Mouse (Mus musculus): ENCODE results near the gene Anapc7. TPM values are rescaled to one million over a fixed set of nuclear protein-coding genes. Genes with fewer than 3 reads are reported as not detected.

Gene Anapc7
- polyA plus RNA-seq, 1 experiment from 2014 or later: 44.3 TPM

DNA sequence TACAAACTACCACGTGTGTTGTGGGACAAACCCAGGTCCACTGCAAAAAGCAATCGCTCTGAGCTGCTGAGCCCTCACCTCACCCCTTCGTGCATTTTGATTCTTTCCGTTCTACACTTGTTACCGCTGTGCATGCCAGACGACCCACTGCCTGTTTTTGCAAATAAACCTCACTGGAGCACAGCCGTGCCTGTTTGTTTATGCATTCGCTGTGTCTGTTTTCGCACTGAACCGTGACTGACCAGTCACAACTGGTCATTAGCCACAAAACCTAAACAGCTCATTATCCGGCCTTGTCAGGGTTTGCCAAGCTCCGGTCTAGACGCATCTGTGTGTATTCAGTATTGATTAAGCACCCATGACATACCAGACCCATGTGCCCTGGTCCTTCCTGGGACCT, 19.3 kb upstream of the Anapc7 start:
- Histone ChIP-seq H3K4me3 (ENCODE audit: low read depth, low read length) (no peak overlapping the region), H3K9me3 (replicated peaks; ENCODE audit: control insufficient read depth, low read length, poor library complexity, severe bottlenecking) (peaks cover 3% of the 10 kb centered on the region; the same call in 1 of the 2 replicates), H3K36me3 (ENCODE audit: control insufficient read depth, insufficient read depth, low read length) (peaks cover 52% of the 10 kb centered on the region), H3K9ac (ENCODE audit: low read depth, low read length) (no peak overlapping the region), H3K27me3 (ENCODE audit: control insufficient read depth, insufficient read depth, low read depth, low read length) (no peaks in the 10 kb centered on the region), H3K4me2 (ENCODE audit: low read length) (no peak overlapping the region), H3K4me1 (ENCODE audit: control insufficient read depth, insufficient read depth, low read length) (no peaks in the 10 kb centered on the region), H3K27ac (ENCODE audit: low read length) (0 out of 2 replicates have a peak overlapping the region, but pooled peaks have one; percentile 3)
- WGBS: 85% methylated on average over 13 of the region's 13 CpGs
- no peak for ATAC-seq

DNA sequence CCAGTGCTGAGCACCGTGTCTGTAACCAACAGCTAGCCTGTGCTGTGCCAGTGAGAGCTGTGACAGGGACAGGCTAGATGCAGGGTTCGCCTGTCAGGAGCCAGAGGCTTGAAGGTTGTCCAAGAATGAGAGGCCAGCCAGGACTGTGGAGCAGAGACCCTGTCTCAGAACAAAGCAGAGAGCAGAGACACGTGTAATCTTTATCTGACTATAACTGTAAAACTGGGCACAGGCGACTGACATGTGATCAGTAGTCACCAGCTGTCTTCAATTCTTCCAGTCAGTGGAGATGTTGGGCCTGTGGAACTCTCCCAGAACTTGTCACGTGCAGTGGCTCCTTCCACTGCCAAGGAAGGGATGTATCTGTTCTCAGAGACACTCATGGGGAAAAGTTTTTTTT, 18.7 kb upstream of the Anapc7 start:
- Histone ChIP-seq H3K9ac (ENCODE audit: low read depth, low read length) (no peak overlapping the region), H3K36me3 (ENCODE audit: control insufficient read depth, insufficient read depth, low read length) (peaks cover 48% of the 10 kb centered on the region), H3K27me3 (ENCODE audit: control insufficient read depth, insufficient read depth, low read depth, low read length) (no peaks in the 10 kb centered on the region), H3K4me3 (ENCODE audit: low read depth, low read length) (no peak overlapping the region), H3K27ac (ENCODE audit: low read length) (0 out of 2 replicates have a peak overlapping the region, but pooled peaks have one; percentile 3), H3K4me2 (ENCODE audit: low read length) (no peak overlapping the region), H3K4me1 (ENCODE audit: control insufficient read depth, insufficient read depth, low read length) (no peaks in the 10 kb centered on the region), H3K9me3 (replicated peaks; ENCODE audit: control insufficient read depth, low read length, poor library complexity, severe bottlenecking) (peaks cover 3% of the 10 kb centered on the region; the same call in 1 of the 2 replicates)
- ATAC-seq: no peak
- WGBS: 86% methylated on average over 5 of the region's 5 CpGs

DNA sequence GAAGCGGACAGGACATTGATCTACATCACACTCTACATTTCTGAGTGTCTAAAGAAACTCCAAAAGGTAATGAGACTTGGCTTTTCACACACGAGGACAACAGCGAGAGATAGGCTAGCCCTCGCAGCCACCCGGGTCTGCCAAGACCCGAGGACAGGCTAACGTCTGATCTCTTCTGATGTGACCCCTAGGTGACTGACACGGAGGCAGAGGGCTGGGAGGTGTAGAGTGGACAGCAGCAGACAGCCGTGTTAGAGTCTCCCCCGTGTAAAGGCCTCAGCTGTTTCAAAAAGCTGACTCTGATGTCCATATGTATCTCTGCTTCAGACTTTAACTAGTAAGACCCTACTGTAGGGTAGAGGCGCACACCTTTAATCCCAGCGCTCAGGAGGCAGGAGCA, 18.1 kb upstream of the Anapc7 start:
- Histone ChIP-seq H3K27me3 (ENCODE audit: control insufficient read depth, insufficient read depth, low read depth, low read length) (no peaks in the 10 kb centered on the region), H3K36me3 (ENCODE audit: control insufficient read depth, insufficient read depth, low read length) (peaks cover 48% of the 10 kb centered on the region), H3K27ac (ENCODE audit: low read length) (no peak overlapping the region), H3K9me3 (replicated peaks; ENCODE audit: control insufficient read depth, low read length, poor library complexity, severe bottlenecking) (peaks cover 3% of the 10 kb centered on the region; the same call in 1 of the 2 replicates), H3K9ac (ENCODE audit: low read depth, low read length) (no peak overlapping the region), H3K4me1 (ENCODE audit: control insufficient read depth, insufficient read depth, low read length) (no peaks in the 10 kb centered on the region), H3K4me3 (ENCODE audit: low read depth, low read length) (no peak overlapping the region), H3K4me2 (ENCODE audit: low read length) (no peak overlapping the region)
- ATAC-seq: no peak
- WGBS: 95% methylated on average over 12 of the region's 12 CpGs

DNA sequence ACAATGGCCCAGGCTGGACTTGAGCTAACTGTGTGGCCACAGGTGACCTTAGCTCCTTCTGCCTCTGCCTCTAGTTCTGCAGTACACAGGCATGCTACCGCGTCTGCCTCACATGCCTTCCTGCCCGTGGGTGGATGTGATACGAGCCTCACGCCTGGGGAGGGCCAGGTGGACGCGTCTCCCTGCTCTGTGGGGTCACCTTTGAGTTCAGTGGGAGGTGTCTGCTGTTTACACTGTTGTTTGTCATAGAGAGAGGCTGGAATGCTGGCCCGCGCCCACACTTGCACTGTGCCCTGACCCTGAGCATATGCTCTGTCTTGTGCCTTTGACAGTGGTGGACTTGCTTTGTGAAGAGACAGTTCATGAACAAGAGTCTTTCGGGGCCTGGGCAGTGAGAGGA, 16.0 kb upstream of the Anapc7 start:
- Histone ChIP-seq H3K36me3 (ENCODE audit: control insufficient read depth, insufficient read depth, low read length) (peaks cover 51% of the 10 kb centered on the region), H3K27ac (ENCODE audit: low read length) (no peak overlapping the region), H3K9me3 (replicated peaks; ENCODE audit: control insufficient read depth, low read length, poor library complexity, severe bottlenecking) (peaks cover 3% of the 10 kb centered on the region; the same call in 1 of the 2 replicates), H3K4me2 (ENCODE audit: low read length) (no peak overlapping the region), H3K9ac (ENCODE audit: low read depth, low read length) (no peak overlapping the region), H3K4me3 (ENCODE audit: low read depth, low read length) (no peak overlapping the region), H3K27me3 (ENCODE audit: control insufficient read depth, insufficient read depth, low read depth, low read length) (no peaks in the 10 kb centered on the region), H3K4me1 (ENCODE audit: control insufficient read depth, insufficient read depth, low read length) (no peaks in the 10 kb centered on the region)
- no peak for ATAC-seq
- 94% methylated on average over 10 of the region's 10 CpGs for WGBS

DNA sequence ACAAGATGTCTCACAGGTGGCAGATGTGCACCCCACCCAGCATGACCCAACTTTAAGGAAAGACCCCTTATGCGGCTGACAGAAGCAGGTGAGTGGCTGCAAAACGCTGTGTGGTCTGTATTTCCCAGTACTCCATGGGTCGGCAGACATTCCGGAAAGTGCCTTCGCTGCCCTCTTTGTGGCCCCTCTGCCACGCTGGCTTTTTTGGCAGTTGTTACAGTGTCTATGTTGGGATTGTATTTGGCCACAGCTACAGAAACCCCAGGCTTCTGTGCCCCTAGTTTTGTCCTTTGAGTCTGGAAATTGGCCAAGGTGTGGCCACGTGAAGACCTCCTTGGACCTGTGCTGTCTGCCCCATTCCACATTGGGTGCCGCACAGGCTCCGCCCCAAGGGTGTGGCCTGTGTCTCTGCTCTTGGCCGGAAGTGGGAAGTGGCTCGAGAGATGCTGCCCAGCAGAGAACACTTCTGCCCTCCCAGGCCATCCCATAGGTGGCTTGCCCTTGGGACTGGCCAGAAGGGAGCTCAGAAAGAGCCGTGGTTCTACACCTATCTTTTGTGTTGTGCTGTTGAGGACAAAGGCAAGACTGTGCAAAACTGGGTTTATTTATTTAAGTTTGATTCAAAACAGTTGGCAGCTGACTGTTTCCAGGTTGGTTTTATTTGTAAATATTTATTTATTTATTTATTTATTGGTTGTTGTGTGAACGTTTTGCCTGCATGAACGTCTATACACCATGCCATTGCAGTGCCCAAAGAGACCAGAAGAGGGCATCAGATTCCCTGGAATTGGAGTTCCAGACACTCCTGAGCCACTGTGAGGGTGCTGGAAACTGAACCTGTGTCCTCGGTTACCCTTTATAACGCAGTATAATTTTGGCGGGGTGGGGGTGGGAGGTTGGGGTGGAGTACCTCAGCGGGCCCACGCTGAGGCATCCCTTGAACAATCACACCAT, 11.5 kb upstream of the Anapc7 start:
- Histone ChIP-seq H3K27me3 (ENCODE audit: control insufficient read depth, insufficient read depth, low read depth, low read length) (no peaks in the 10 kb centered on the region), H3K9ac (ENCODE audit: low read depth, low read length) (no peak overlapping the region), H3K4me3 (ENCODE audit: low read depth, low read length) (no peak overlapping the region), H3K4me2 (ENCODE audit: low read length) (no peak overlapping the region), H3K9me3 (replicated peaks; ENCODE audit: control insufficient read depth, low read length, poor library complexity, severe bottlenecking) (peaks cover 3% of the 10 kb centered on the region; the same call in 1 of the 2 replicates), H3K4me1 (ENCODE audit: control insufficient read depth, insufficient read depth, low read length) (no peaks in the 10 kb centered on the region), H3K36me3 (ENCODE audit: control insufficient read depth, insufficient read depth, low read length) (peaks cover 27% of the 10 kb centered on the region), H3K27ac (ENCODE audit: low read length) (no peak overlapping the region)
- no peak for ATAC-seq
- 88% methylated on average over 19 of the region's 19 CpGs for WGBS

DNA sequence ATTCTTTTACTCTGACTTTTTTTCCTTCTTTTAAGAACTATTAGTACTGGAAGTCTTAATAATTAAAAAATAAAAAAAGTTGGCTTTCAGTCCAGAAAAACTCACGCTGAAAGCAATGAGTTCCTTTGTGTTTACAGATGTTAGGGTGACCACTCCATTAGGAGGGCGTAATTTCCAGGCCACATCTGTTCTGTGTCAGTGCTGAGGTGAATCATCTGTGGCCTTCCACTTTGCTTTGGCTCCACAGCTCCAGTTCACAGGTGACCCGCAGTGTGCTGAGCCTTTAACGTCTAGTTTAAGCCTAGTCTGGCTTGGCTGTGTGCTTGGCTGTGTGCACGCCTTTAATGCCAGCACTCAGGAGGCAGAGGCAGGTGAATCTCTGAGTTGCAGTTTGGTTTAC, 9.6 kb upstream of the Anapc7 start:
- ATAC-seq: no peak
- no peak overlapping the region for H3K9ac ChIP-seq (ENCODE audit: low read depth, low read length)
- H3K4me1 ChIP-seq (ENCODE audit: control insufficient read depth, insufficient read depth, low read length): no peaks in the 10 kb centered on the region
- H3K9me3 ChIP-seq (replicated peaks; ENCODE audit: control insufficient read depth, low read length, poor library complexity, severe bottlenecking): no peaks in the 10 kb centered on the region
- H3K4me3 ChIP-seq (ENCODE audit: low read depth, low read length): no peak overlapping the region
- H3K4me2 ChIP-seq (ENCODE audit: low read length): no peak overlapping the region
- no peak overlapping the region for H3K27ac ChIP-seq (ENCODE audit: low read length)
- H3K27me3 ChIP-seq (ENCODE audit: control insufficient read depth, insufficient read depth, low read depth, low read length): no peaks in the 10 kb centered on the region
- 87% methylated on average over 5 of the region's 5 CpGs for WGBS
- peaks cover 9% of the 10 kb centered on the region for H3K36me3 ChIP-seq (ENCODE audit: control insufficient read depth, insufficient read depth, low read length)

- Histone ChIP-seq H3K36me3 (ENCODE audit: control insufficient read depth, insufficient read depth, low read length) (peaks cover 5% of the 10 kb centered on the region), H3K9me3 (replicated peaks; ENCODE audit: control insufficient read depth, low read length, poor library complexity, severe bottlenecking) (no peaks in the 10 kb centered on the region), H3K27me3 (ENCODE audit: control insufficient read depth, insufficient read depth, low read depth, low read length) (no peaks in the 10 kb centered on the region), H3K27ac (ENCODE audit: low read length) (no peak overlapping the region), H3K4me3 (ENCODE audit: low read depth, low read length) (no peak overlapping the region), H3K4me2 (ENCODE audit: low read length) (no peak overlapping the region), H3K4me1 (ENCODE audit: control insufficient read depth, insufficient read depth, low read length) (no peaks in the 10 kb centered on the region), H3K9ac (ENCODE audit: low read depth, low read length) (no peak overlapping the region)
- ATAC-seq: no peak
- WGBS: 71% methylated on average over 6 of the region's 6 CpGs
Measured at GRCm38 (mm10) chr5:122412826-122413225, 8.7 kb upstream of the Anapc7 start.

DNA sequence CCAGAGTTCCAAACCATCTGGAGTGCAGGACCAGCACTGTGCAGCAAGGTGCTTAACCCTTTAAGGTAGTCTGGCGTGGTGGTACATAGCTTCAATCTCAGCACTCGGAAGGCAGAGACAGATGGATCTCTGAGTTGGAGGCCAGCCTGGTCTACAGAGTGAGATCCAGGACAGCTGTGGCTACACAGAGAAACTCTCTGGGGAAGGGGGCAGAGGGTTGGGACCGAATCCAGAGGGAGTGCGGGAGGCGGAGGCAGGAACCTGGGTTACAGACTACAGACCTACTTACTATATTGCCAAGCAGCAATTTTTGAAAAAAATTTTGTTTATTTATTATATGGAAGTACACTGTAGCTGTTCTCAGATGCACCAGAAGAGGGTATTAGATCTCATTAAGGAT, 7.1 kb upstream of the Anapc7 start:
- Histone ChIP-seq H3K9me3 (replicated peaks; ENCODE audit: control insufficient read depth, low read length, poor library complexity, severe bottlenecking) (no peaks in the 10 kb centered on the region), H3K36me3 (ENCODE audit: control insufficient read depth, insufficient read depth, low read length) (peaks cover 5% of the 10 kb centered on the region), H3K27me3 (ENCODE audit: control insufficient read depth, insufficient read depth, low read depth, low read length) (no peaks in the 10 kb centered on the region), H3K9ac (ENCODE audit: low read depth, low read length) (no peak overlapping the region), H3K4me1 (ENCODE audit: control insufficient read depth, insufficient read depth, low read length) (no peaks in the 10 kb centered on the region), H3K4me3 (ENCODE audit: low read depth, low read length) (no peak overlapping the region), H3K4me2 (ENCODE audit: low read length) (no peak overlapping the region), H3K27ac (ENCODE audit: low read length) (no peak overlapping the region)
- WGBS: 94% methylated on average over 5 of the region's 5 CpGs
- no peak for ATAC-seq

- Histone ChIP-seq H3K4me1 (ENCODE audit: control insufficient read depth, insufficient read depth, low read length) (no peaks in the 10 kb centered on the region), H3K27ac (ENCODE audit: low read length) (no peak overlapping the region), H3K9ac (ENCODE audit: low read depth, low read length) (no peak overlapping the region), H3K4me2 (ENCODE audit: low read length) (no peak overlapping the region), H3K4me3 (ENCODE audit: low read depth, low read length) (no peak overlapping the region), H3K36me3 (ENCODE audit: control insufficient read depth, insufficient read depth, low read length) (peaks cover under 1% of the 10 kb centered on the region; the same call in 1 of the 2 replicates), H3K9me3 (replicated peaks; ENCODE audit: control insufficient read depth, low read length, poor library complexity, severe bottlenecking) (no peaks in the 10 kb centered on the region), H3K27me3 (ENCODE audit: control insufficient read depth, insufficient read depth, low read depth, low read length) (no peaks in the 10 kb centered on the region)
- ATAC-seq: no peak
- WGBS: 87% methylated on average over 12 of the region's 12 CpGs
Measured at GRCm38 (mm10) chr5:122415465-122415864, 6.0 kb upstream of the Anapc7 start.

Data from midbrain, embryonic 16.5 days (tissue).